Mouse (Mus musculus) liver, embryonic 16.5 days (tissue): ENCODE data around the gene Olfr868. TPM values are rescaled to one million over a fixed set of nuclear protein-coding genes. Genes with fewer than 3 reads are reported as not detected.

Experiments used
- ATAC-seq: fragments of 200-750 bp; cut with Nextera tagmentation; 2 replicates; pipeline ENCODE4 v1.8.0; 2017; ENCODE audit warnings: low read depth, mild to moderate bottlenecking, moderate number of reproducible peaks, moderate library complexity
- H3K27ac ChIP-seq: fragments of 300-500 bp; sonication (generic); 2 replicates; pipeline ENCODE4 v1.5.1; 2014; ENCODE audit warnings: mild to moderate bottlenecking, low read length
- H3K27me3 ChIP-seq: fragments of 300-500 bp; sonication (generic); 2 replicates; pipeline ENCODE4 v1.6.1; 2014; ENCODE audit warnings: low read depth, low read length, mixed read lengths; ENCODE audit not compliant: control insufficient read depth, insufficient read depth
- H3K36me3 ChIP-seq: fragments of 300-500 bp; sonication (generic); 2 replicates; pipeline ENCODE4 v1.6.1; 2014; ENCODE audit warnings: mild to moderate bottlenecking; ENCODE audit not compliant: control insufficient read depth, insufficient read depth
- H3K4me1 ChIP-seq: fragments of 300-500 bp; sonication (generic); 2 replicates; pipeline ENCODE4 v1.6.1; 2014; ENCODE audit warnings: low read depth, low read length, mixed read lengths; ENCODE audit not compliant: control insufficient read depth
- H3K4me2 ChIP-seq: fragments of 300-500 bp; sonication (generic); 2 replicates; pipeline ENCODE4 v1.6.1; 2014; ENCODE audit warnings: low read depth, low read length, mixed read lengths
- H3K4me3 ChIP-seq: fragments of 300-500 bp; sonication (generic); 2 replicates; pipeline ENCODE4 v1.5.1; 2014; ENCODE audit warnings: low read depth, mild to moderate bottlenecking, low read length
- H3K9ac ChIP-seq: fragments of 300-500 bp; sonication (generic); 2 replicates; pipeline ENCODE4 v1.6.1; 2014; ENCODE audit warnings: low read depth, low read length
- H3K9me3 ChIP-seq: fragments of 300-500 bp; sonication (generic); replicated peaks from 2 replicates; pipeline ENCODE4 v1.6.1; 2016; ENCODE audit warnings: low read length; ENCODE audit not compliant: control insufficient read depth
- WGBS: fragments of 180-500 bp; shearing (Covaris S2); extraction: QIAGEN DNeasy Blood & Tissue Kit; methylation state at CpG from one replicate; pipeline ENCODE4 v1.1.7; 2014; ENCODE audit not compliant: insufficient replicate concordance; 5-methylcytosine and 5-hydroxymethylcytosine counted together
- polyA plus RNA-seq: library from polyadenylated mRNA; unstranded; fragments of >200 nt; fragmentation: Nextera tagmentation; extraction: Ambion mirVana; gene quantifications from 2 replicates; pipeline ENCODE4 v1.2.1, GENCODE M21; 2015

Olfr868 gene
- not detected in 2 replicates for polyA plus RNA-seq

- Histone ChIP-seq H3K9me3 (no peaks in the 10 kb centered on the region), H3K4me3 (no peak within 1 kb of the TSS), H3K9ac (no peak within 1 kb of the TSS), H3K27me3 (no peaks in the 10 kb centered on the region), H3K4me2 (no peak within 1 kb of the TSS), H3K27ac (no peak within 1 kb of the TSS), H3K36me3 (no peaks in the 10 kb centered on the region), H3K4me1 (no peaks in the 10 kb centered on the region)
- no peak for ATAC-seq
- 13% methylated on average over 2 of the region's 2 CpGs for WGBS
Observed at GRCm38 (mm10) chr9:20098326-20098725, at the start of gene Olfr868. Gene Olfr868, plus strand, starts transcription at chr9:20098626.

- WGBS: 46% methylated on average over 1 of the region's 1 CpGs
- ATAC-seq: no peak
- no peaks in the 10 kb centered on the region for H3K4me1 ChIP-seq
Observed at GRCm38 (mm10) chr9:20057462-20057861, 41.0 kb upstream of the Olfr868 start, which contains the start of gene Olfr867. Gene Olfr867, minus strand, starts transcription at chr9:20057562.

GRCm38 (mm10) chr9:20070236-20070635 lies 28.2 kb upstream of the Olfr868 start:
- Histone ChIP-seq H3K27me3 (no peaks in the 10 kb centered on the region), H3K9ac (no peak overlapping the region), H3K27ac (no peak overlapping the region), H3K4me1 (no peaks in the 10 kb centered on the region), H3K4me3 (no peak overlapping the region), H3K4me2 (no peak overlapping the region), H3K9me3 (no peaks in the 10 kb centered on the region), H3K36me3 (no peaks in the 10 kb centered on the region)
- 53% methylated on average over 3 of the region's 3 CpGs for WGBS
- ATAC-seq: no peak

More at GRCm38 (mm10) chr9:20057462-20057861, 41.0 kb upstream of the Olfr868 start, which contains the start of gene Olfr867:
- Histone ChIP-seq H3K9me3 (no peaks in the 10 kb centered on the region), H3K27ac (no peak within 1 kb of the TSS), H3K9ac (no peak within 1 kb of the TSS), H3K27me3 (no peaks in the 10 kb centered on the region), H3K4me2 (no peak within 1 kb of the TSS), H3K4me3 (no peak within 1 kb of the TSS), H3K36me3 (no peaks in the 10 kb centered on the region)

DNA sequence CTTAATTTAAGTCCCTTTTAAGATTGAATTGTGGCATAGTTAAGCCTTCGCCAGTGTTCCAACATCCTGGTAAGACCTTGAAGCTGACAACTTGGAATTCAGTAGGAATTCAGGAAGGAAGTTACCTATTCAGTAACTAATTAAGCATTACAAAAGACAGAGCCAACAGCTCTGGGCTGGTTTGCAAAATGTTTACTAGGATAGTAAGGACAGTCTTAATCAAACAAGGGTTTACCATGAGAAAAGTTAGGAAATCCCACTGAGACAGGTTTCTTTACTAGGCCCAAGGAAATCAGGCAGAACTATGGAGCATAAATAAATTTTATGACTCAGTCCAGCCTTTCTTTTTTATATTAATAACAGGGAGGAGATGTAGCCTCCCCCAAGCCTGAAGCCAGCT lies 27.1 kb upstream of the Olfr868 start:
- WGBS: 68% methylated on average over 1 of the region's 1 CpGs

GRCm38 (mm10) chr9:20073523-20074177 lies 24.8 kb upstream of the Olfr868 start:
- WGBS: 43% methylated on average over 7 of the region's 7 CpGs
- Histone ChIP-seq H3K9ac (no peak overlapping the region), H3K27me3 (no peaks in the 10 kb centered on the region), H3K36me3 (no peaks in the 10 kb centered on the region), H3K4me1 (no peaks in the 10 kb centered on the region), H3K4me2 (no peak overlapping the region), H3K4me3 (no peak overlapping the region), H3K9me3 (no peaks in the 10 kb centered on the region), H3K27ac (no peak overlapping the region)
- ATAC-seq: no peak

More for the DNA sequence above, 27.1 kb upstream of the Olfr868 start:
- no peak overlapping the region for H3K9ac ChIP-seq
- H3K4me1 ChIP-seq: no peaks in the 10 kb centered on the region
- no peak for ATAC-seq
- no peak overlapping the region for H3K4me3 ChIP-seq
- H3K9me3 ChIP-seq: no peaks in the 10 kb centered on the region
- H3K4me2 ChIP-seq: no peak overlapping the region
- no peak overlapping the region for H3K27ac ChIP-seq
- H3K36me3 ChIP-seq: no peaks in the 10 kb centered on the region
- H3K27me3 ChIP-seq: no peaks in the 10 kb centered on the region

DNA sequence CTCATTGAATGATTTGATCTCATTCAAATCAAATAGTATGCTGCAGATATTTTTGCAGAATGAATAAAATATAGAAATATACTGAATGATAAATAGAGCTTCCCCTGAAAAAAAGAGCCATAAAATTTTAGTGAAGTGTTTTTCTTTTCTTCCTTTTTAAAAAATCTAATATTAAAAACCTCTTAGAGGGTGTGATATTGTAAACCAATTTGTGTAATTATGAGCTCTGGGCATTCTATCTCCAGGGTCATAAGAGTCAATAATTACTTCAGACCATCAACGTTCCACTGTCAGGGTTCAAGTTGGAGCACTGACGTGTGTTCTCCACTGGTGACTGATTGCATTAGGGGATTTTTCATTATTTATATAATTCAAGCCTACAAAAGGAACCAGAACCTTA lies 30.3 kb downstream of the Olfr868 start, which contains the start of gene Olfr869:
TSS of gene Olfr869 (plus strand) at position 301 of the 400 bp plus-strand sequence.
- Histone ChIP-seq H3K9ac (no peak within 1 kb of the TSS), H3K9me3 (no peaks in the 10 kb centered on the region), H3K36me3 (no peaks in the 10 kb centered on the region), H3K27me3 (no peaks in the 10 kb centered on the region), H3K27ac (no peak within 1 kb of the TSS), H3K4me3 (no peak within 1 kb of the TSS), H3K4me2 (no peak within 1 kb of the TSS), H3K4me1 (no peaks in the 10 kb centered on the region)
- ATAC-seq: no peak
- 49% methylated on average over 2 of the region's 2 CpGs for WGBS

DNA sequence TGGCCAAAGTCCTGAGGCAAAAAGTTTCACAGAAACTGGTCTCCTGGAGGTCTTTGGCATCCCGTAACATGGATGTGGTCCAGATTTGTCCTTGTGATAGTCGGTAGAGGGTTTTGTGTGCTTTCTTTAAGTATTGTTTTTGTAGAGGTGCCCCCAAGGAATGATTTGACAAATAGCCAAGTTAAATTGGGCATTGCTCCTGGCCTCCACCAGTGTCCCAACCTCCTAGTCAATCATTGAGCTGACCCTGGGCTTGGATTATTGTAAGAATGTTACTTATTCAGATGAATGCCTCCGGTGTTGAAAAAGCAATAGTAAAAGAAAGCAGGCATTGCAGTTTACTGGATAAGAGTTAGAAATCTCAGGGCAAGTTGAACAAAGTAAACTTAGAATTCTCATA lies 51.3 kb downstream of the Olfr868 start:
- no peak overlapping the region for H3K4me2 ChIP-seq
- H3K27ac ChIP-seq: no peak overlapping the region
- no peaks in the 10 kb centered on the region for H3K4me1 ChIP-seq
- no peak overlapping the region for H3K9ac ChIP-seq
- no peak overlapping the region for H3K4me3 ChIP-seq
- H3K9me3 ChIP-seq: no peaks in the 10 kb centered on the region
- H3K36me3 ChIP-seq: no peaks in the 10 kb centered on the region
- WGBS: 62% methylated on average over 3 of the region's 3 CpGs
- no peak for ATAC-seq
- H3K27me3 ChIP-seq: no peaks in the 10 kb centered on the region

Other genes starting within 250 kb of the Olfr868 start
- not detected in 2 replicates for gene Olfr860, start 248.9 kb upstream of the Olfr868 start, polyA plus RNA-seq
- gene Olfr862, start 210.6 kb upstream of the Olfr868 start, polyA plus RNA-seq: not detected in 2 replicates
- gene Olfr77, start 181.8 kb upstream of the Olfr868 start, polyA plus RNA-seq: 0.12 and 0.14 TPM in 2 replicates
- not detected in 2 replicates for gene Olfr866, start 70.6 kb upstream of the Olfr868 start, polyA plus RNA-seq
- not detected in 2 replicates for gene Olfr867, start 41.1 kb upstream of the Olfr868 start, polyA plus RNA-seq
- gene Olfr869, start 30.4 kb downstream of the Olfr868 start, polyA plus RNA-seq: not detected in 2 replicates
- gene Olfr870, start 75.4 kb downstream of the Olfr868 start, polyA plus RNA-seq: not detected in 2 replicates
- not detected in 2 replicates for gene Olfr871, start 113.6 kb downstream of the Olfr868 start, polyA plus RNA-seq
- not detected in 2 replicates for gene Olfr872, start 138.5 kb downstream of the Olfr868 start, polyA plus RNA-seq
- not detected in 2 replicates for gene Olfr39, start 183.7 kb downstream of the Olfr868 start, polyA plus RNA-seq
- not detected in 2 replicates for gene Olfr873, start 199.9 kb downstream of the Olfr868 start, polyA plus RNA-seq
- gene Olfr18, start 237.5 kb downstream of the Olfr868 start, polyA plus RNA-seq: not detected in 2 replicates